Mouse (Mus musculus): Measurements from ENCODE around the gene Smarcc2.
"Not testable (repeated sequence)": the region's sequence is repeated elsewhere in the genome, so short reads cannot be mapped to it uniquely, and the experiment has no call there.

Smarcc2 gene

DNA sequence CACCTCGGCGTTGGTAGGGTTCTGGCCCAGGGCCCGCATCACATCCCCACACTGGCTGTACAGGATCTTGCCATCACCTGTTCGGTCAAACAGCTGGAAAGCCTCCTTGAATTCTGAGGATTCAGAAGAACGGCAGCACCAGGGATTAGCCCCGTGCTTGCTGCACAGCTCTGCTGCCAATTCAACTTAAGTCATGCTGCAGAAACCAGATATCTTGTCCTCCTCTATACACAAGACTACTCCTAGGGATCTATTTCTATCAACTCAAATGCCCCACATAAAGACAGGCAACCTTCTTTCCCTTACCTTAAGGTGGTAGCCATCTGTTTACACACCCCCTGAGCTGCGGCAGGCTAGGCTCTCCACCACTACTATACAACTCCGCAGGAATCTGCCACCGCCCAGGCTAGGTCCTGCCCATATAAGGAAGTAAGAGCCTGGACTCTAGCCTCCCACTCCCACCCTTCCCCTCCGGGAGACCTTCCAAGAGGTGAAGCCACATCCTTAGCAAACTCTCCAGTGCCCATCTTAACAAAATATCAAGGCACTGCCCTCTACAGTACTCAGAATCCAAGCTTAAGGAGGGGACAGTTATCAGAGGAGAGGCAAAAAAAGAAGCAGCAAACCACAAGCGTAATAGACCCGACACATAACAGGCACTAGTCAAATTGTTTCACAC is 33.7 kb downstream of the Smarcc2 start:
- DNase-seq (ENCODE audit: low read depth, low spot score) = peak; percentile 85

DNA sequence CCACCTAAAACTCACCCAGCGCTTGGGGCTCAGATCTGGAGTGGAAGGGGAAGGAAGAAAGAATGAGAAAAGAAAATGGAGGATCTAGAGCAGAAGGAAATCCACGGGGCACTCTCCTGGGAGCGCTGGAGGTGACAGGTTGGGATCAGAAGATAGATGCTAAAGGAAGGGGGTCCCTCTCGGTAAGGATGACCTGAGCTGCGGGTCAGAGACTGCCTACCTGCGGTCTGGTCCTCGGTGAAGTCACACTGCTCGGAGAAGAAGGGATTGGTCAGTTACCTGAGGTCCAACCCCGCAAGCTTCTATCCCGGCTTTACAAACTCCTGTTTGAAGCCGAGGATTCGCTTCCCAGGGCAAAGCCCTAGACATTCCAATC is 34.3 kb downstream of the Smarcc2 start:
- no peak for DNase-seq (ENCODE audit: low read depth, low spot score)

DNA sequence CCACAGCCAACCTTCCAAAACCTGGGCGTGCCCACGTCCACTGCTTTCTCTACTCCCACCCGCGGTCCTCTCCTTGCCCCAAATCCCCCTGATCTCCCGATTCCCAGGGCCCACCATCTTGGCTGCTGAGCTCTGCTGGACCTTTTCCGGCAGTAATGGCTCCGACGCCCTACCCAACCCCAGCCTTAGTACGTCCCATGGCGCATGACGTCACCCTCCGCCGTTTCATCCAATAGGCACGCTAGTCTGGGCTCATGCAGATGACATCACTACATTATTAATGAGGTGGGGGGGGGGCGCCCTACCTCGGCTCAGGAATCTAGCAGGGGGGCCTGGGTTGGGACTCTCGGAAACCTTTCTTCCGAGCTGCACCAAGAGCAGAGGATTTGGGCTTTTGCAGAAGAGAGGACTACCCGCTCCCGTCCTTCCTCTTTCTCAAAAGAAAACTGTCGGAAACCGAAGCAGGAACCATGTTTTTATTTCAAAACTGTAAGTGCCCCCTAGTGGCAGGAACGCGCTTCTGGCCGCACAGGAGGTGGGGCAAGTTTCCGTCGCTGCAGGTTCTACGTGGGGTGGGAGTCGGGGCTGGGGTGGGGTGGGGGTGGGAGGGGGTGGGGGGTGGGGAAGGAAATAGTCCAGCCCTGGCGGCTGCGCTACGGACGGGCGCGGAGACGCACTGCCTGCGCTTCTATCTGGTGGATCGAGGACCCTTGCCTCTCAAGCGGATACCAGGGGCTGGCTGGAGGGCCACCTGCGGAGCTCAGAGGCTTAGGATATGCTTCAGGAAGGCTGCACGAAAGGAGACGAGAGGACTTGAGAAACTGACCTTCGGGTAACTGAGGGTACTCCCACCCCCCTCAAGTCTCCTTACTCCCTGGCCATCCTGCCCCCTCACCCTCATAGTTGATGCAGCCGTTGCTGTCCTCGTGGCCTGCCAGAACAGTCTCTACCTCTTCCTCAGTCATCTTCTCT is 34.9 kb downstream of the Smarcc2 start, which contains the start of gene Myl6:
Gene Myl6, minus strand, starts transcription at position 451 of the 972 bp plus-strand sequence.
- DNase-seq (ENCODE audit: low read depth, low spot score) = peak; percentile 99

DNA sequence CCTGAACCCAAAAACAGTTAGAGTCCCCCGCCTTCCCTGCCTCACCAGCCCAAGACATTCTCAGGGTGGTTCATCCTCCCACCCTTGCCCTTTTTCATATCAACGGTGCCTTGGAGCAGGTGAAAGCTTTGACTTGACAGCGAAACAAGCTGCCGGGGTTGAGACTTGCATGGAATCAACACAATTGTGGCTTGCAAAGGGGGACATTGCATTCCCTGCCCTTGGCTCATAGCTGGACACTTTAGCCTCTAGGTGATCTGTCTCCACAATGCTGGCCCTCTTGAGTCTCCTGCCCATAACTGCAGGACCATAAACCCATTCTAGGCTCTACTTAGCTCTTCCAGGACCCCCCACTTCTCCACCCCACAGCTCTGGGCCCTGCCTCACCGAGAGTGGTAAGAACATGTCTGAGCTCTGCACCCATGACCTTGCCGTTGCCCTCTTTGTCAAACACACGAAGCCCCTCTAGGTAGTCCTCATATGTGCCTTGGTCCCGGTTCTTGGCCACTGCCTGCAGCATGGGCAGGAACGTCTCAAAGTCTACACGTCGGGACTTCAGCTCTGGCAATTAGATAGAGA is 35.7 kb downstream of the Smarcc2 start:
- peak; percentile 62 for DNase-seq (ENCODE audit: low read depth, low spot score)

DNA sequence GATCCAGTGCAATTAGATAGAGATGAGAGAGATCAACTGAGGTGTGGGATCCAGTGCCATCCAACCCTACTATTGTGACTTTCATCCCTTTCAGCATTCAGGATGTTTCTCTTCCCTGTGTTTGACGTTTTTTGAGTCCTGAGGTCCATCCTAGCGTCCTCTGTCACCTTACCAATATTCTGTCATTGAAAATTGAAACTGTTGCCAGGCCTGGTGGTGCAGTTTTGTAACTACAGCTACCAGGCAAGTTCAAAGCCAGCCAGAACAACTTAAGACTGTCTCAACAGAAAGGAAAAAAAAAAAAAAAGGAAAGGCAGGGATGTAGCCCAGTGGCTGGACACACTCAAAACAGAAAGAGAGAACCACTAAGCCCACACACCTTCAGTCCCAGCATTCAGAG is 36.2 kb downstream of the Smarcc2 start:
- peak; percentile 50 for DNase-seq (ENCODE audit: low read depth, low spot score)

DNA sequence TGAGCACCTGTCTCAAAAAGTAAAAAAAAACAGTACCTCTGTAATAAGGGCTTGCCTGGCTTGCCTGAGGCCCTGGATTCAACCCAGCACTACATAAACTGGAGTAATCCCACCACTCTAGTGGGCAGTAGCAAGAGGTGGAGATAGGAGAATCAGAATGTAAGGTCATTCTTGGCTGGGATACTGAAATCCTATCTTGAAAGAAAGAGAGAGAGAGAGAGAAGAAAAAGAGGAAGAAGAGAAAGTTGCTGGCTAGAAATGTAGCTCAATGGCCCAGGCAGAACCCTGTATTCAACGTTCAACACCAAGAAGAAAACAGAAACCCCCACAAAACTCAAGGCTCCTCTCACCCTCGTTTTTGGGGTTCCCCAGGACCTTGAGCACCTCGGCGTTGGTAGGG is 36.9 kb downstream of the Smarcc2 start:
- DNase-seq (ENCODE audit: low read depth, low spot score) = no peak

GRCm38 (mm10) chr10:128496509-128497077 is 37.5 kb downstream of the Smarcc2 start:
- no peak for DNase-seq (ENCODE audit: low read depth, low spot score)

GRCm38 (mm10) chr10:128497134-128497737 is 38.2 kb downstream of the Smarcc2 start:
- no peak for DNase-seq (ENCODE audit: low read depth, low spot score)

DNA sequence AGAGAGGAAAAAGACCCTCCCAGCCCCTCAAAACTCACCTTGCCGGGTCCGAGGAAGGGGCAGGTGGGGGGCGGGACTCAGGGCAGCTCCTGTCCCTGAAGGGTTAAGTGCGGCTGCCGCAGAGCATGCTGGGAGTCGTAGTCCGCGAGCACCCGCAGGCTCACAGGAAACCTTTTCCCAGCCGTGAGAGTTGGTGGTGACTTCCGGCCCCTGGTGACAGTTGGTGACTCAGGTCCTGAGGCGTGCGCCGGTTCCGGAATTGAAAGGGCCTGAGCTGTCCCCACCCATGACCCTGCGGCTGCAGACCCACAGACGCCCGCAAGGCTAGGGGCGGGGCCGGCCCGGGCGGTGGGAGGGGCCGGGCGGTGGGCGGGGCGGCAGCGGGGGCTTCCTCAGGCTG is 39.5 kb downstream of the Smarcc2 start, which contains the start of gene Myl6b:
Gene Myl6b, minus strand, starts transcription at position 96 of the 400 bp plus-strand sequence.
- DNase-seq (ENCODE audit: low read depth, low spot score) = peak; percentile 97

DNA sequence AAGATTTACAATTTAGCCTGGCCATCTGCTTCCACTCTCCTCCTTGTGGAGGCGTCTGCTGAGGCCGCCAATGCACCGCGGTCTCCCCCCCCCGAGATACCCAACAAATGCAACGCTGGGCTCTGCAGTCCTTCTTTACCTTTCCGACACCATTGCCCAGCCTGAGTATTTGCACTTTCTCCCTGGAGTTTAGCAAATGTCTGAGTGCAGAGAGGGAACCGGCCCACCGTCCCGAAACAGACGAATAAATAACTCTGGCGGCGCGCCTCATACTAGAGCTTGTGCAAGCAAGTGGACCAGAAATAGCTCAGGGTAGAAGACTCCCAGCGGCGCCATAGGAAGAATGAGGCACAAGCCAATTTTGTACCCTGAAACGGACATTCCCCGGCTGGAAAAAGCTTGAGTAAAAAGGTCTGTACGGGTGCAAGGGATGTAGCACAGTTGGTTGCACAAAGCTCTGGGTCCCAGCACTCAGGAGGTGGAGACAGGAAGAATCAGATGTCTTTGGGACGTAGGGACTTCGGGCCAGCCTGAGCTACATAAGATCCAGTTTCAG is 40.1 kb downstream of the Smarcc2 start:
- DNase-seq (ENCODE audit: low read depth, low spot score) = peak; percentile 67

GRCm38 (mm10) chr10:128502341-128502740 is 43.3 kb downstream of the Smarcc2 start:
- peak; percentile 66 for DNase-seq (ENCODE audit: low read depth, low spot score)

- DNase-seq (ENCODE audit: low read depth, low spot score) = no peak
These were observed 44.5 kb downstream of the Smarcc2 start for GRCm38 (mm10) chr10:128503532-128503931.

DNA sequence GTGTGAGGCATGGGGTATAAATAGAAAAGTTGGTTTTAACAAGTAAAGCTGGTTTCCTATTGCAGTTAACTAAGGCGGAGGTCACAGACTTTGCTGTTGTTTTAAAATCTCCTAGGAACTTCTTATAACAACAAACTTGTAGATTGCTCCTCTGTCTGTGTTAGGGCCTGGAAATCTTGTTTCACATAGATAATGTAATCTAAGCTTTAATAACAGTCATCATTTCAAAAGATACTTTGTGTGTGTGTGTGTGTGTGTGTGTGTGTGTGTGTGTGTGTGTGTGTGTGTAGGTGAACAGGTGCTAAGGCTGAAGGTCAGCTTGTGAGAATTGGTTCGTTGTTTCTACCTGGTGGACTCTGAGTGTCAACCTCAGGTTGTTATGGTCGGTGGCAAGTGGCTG is 45.0 kb downstream of the Smarcc2 start:
- DNase-seq (ENCODE audit: low read depth, low spot score) = no peak

DNA sequence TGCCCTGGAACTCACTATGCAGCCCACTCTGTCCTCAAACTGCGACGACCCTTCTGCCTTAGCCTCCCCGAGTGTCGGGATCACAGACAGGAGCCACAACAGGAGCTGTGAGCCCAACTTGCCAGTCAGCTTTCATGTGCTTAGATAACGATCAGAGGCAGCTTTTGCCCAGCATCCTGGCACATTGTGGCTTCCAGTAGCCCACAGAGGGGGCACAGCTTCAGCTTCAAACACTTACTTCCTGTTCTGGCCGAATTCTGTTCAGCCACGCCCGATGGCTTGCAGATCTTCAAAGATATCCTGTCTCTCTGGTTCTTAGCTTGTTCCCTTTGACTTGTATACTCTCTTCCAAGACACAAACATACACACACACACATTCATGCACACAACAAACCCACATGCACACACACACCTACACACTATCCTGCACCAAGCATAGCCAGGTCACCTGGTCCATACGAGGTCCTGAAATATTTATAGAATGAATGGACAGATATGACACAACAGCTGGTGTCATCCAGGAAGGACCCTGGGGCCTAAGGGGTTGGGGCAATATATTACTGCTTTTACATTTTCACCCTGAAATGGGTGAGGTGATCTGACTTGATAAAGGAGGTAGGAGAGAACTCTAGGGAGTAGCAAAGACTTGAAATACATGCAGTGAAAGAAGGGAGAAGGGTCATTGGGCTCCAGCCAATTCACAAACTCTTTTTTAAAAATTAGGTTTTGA is 45.8 kb downstream of the Smarcc2 start:
- no peak for DNase-seq (ENCODE audit: low read depth, low spot score)

DNA sequence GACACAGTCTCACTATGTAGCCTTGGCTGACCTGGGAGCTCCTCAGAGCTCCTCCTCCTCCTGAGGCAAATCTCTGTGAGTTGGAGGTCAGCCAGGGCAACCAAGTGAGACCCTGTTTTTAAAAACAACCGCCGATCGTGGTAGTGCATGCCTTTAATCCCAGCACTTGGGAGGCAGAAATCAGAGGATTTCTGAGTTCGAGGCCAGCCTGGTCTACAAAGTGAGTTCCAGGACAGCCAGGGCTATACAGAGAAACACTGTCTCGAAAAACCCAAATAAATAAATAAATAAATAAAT is 46.3 kb downstream of the Smarcc2 start:
- DNase-seq (ENCODE audit: low read depth, low spot score) = not testable (repeated sequence)

- DNase-seq (ENCODE audit: low read depth, low spot score) = no peak
These were observed 46.9 kb downstream of the Smarcc2 start for GRCm38 (mm10) chr10:128505974-128506373.

- DNase-seq (ENCODE audit: low read depth, low spot score) = no peak
These were observed 49.2 kb downstream of the Smarcc2 start for GRCm38 (mm10) chr10:128508260-128508659.

- no peak for DNase-seq (ENCODE audit: low read depth, low spot score)
These were observed 50.2 kb downstream of the Smarcc2 start for GRCm38 (mm10) chr10:128509203-128509602.

DNA sequence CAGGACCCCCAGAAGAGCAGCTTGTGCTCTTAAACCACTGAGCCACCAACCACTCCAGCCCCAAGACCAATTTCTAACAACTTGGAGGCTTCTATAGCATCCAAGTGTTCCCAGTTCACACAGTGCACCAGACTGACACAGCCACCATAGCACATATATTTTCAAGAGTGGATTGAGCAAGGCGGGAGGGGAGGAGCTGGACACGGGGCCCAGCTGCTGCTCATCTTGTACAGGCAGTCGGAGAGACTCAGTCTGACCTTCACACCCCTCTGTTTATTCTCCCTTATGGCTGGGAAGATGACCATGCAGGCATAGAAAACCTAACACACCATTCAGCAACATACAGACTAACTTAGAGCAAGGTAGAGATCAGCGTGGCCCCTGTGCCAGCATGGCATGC is 50.8 kb downstream of the Smarcc2 start:
- no peak for DNase-seq (ENCODE audit: low read depth, low spot score)

DNA sequence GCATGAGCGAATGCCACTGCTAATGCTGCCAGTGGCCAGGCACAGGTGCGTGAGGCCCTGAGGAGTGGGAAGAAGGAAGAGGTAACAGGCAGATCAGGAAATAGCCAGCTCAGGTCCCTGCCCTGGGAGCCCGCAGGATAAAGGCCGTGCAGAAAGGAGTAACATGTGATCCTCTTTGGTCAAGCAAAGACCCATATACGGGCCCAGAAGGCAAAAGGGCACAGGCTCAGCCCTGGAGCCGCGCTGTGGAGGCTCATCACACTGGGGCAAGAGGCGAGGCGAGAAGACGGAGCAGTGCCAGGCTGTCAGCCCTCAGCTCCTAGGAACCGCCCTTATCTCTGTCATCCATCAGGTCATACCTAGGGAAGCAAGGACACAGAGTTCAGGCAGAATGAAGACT is 51.3 kb downstream of the Smarcc2 start:
- DNase-seq (ENCODE audit: low read depth, low spot score) = no peak

DNA sequence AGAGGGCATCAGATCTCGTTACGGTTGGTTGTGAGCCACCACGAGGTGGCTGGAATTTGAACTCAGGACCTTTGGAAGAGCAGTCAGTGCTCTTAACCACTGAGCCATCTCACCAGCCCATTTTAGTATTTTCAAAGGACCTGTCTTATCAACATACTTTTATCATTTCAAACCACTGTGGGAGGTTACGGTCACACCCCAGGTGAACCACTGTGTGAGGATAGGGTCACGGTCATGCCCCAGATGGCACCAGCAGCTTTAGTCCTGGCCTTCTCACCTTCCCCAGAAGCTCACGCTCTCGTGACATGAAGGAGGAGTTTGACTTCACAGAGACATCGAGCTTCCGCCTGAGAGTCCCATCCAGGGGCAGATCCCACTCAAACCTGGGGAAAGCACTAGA is 52.1 kb downstream of the Smarcc2 start:
- DNase-seq (ENCODE audit: low read depth, low spot score) = no peak

Measured in 3T3-L1 (cell line).